Mouse (Mus musculus): ENCODE results near the gene Scin.

GRCm38 (mm10) chr12:40152353-40153069 lies 18.5 kb upstream of the Scin start:
- TF ChIP-seq SRF (IDR thresholded peaks at IDR 0.05; ENCODE audit: control insufficient read depth, insufficient read length, low read depth) (no peak), E2F4 (IDR thresholded peaks at IDR 0.05; ENCODE audit: insufficient read depth) (no peak), POLR2A (IDR thresholded peaks at IDR 0.05; ENCODE audit: insufficient read length, low read depth) (no peak), CEBPB (IDR thresholded peaks at IDR 0.05; ENCODE audit: insufficient read depth, poor library complexity, severe bottlenecking) (no peak), POLR2AphosphoS2 (IDR thresholded peaks at IDR 0.05; ENCODE audit: insufficient read length, low read depth) (no peak), REST (IDR thresholded peaks at IDR 0.05; ENCODE audit: insufficient read depth, insufficient read length) (no peak), USF1 (IDR thresholded peaks at IDR 0.05; ENCODE audit: low read depth) (no peak), MYOD1 (IDR thresholded peaks at IDR 0.05; ENCODE audit: control insufficient read depth in 1 of 3, insufficient read length in 2 of 3, low read depth in 2 of 3) (no peak)

Data from myocyte (in vitro differentiated cells).